Mouse (Mus musculus) intestine, embryonic 15.5 days (tissue): ENCODE measurements around the gene Pdzd8. TPM values are rescaled to one million over a fixed set of nuclear protein-coding genes. Genes with fewer than 3 reads are reported as not detected.

ENCODE experiments used
- ATAC-seq: fragments of 200-750 bp; cut with Nextera tagmentation; 2 replicates; pipeline ENCODE4 v1.8.0; 2017; ENCODE audit warnings: moderate TSS enrichment, moderate library complexity
- H3K27ac ChIP-seq: fragments of 300-500 bp; sonication (generic); 2 replicates; pipeline ENCODE4 v1.5.1; 2015; ENCODE audit warnings: mild to moderate bottlenecking, inconsistent platforms
- H3K27me3 ChIP-seq: fragments of 300-500 bp; sonication (generic); replicated peaks from 2 replicates; pipeline ENCODE4 v1.6.1; 2015; ENCODE audit warnings: inconsistent platforms
- H3K36me3 ChIP-seq: fragments of 300-500 bp; sonication (generic); 2 replicates; pipeline ENCODE4 v1.6.1; 2015; ENCODE audit warnings: inconsistent platforms
- H3K4me1 ChIP-seq: fragments of 300-500 bp; sonication (generic); replicated peaks from 2 replicates; pipeline ENCODE4 v1.6.1; 2015; ENCODE audit warnings: inconsistent platforms
- H3K4me2 ChIP-seq: fragments of 300-500 bp; sonication (generic); replicated peaks from 2 replicates; pipeline ENCODE4 v1.6.1; 2015; ENCODE audit warnings: mild to moderate bottlenecking, inconsistent platforms
- H3K4me3 ChIP-seq: fragments of 300-500 bp; sonication (generic); replicated peaks from 2 replicates; pipeline ENCODE4 v1.5.1; 2015; ENCODE audit warnings: inconsistent platforms
- H3K9ac ChIP-seq: fragments of 300-500 bp; sonication (generic); 2 replicates; pipeline ENCODE4 v1.6.1; 2015; ENCODE audit warnings: inconsistent platforms
- H3K9me3 ChIP-seq: fragments of 300-500 bp; sonication (generic); 2 replicates; pipeline ENCODE4 v1.6.1; 2016; ENCODE audit warnings: inconsistent platforms
- WGBS: fragments of 180-500 bp; shearing (Covaris S2); methylation state at CpG from one replicate; pipeline ENCODE4 v1.1.7; 2015; 5-methylcytosine and 5-hydroxymethylcytosine counted together
- polyA plus RNA-seq: library from polyadenylated mRNA; unstranded; fragments of >200 nt; fragmentation: Nextera tagmentation; extraction: Ambion mirVana; gene quantifications from 2 replicates; pipeline ENCODE4 v1.2.1, GENCODE M21; 2015

The Pdzd8 gene
- polyA plus RNA-seq, 1 experiment from 2014 or later, result 10.1 TPM

DNA sequence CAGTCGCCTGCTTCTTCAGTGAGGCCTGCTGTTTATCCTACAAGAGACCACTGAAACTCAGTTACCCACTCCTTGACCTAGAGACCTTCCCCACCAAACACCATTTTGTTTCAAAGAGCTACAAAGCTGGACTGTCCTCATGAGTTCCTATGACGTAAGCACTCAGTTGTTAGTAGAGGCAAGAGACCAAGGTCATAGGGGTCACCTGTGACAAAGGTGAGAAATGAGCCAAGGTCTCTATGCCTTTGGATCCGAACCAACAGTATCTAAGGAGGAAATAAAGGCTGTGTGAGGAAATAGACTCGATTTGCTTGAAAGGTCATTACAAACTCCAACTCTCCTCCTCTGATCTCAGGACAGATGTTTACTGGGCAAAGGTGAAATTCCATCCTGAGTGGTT lies 25.4 kb upstream of the Pdzd8 start:
- Histone ChIP-seq H3K4me2 (no peak overlapping the region), H3K9me3 (no peaks in the 10 kb centered on the region), H3K9ac (no peak overlapping the region), H3K36me3 (no peaks in the 10 kb centered on the region), H3K27ac (no peak overlapping the region), H3K27me3 (no peaks in the 10 kb centered on the region), H3K4me1 (0 out of 2 replicates have a peak, but pooled peaks cover 3% of the 10 kb centered on the region), H3K4me3 (no peak overlapping the region)
- 66% methylated on average over 4 of the region's 4 CpGs for WGBS
- ATAC-seq, result no peak

DNA sequence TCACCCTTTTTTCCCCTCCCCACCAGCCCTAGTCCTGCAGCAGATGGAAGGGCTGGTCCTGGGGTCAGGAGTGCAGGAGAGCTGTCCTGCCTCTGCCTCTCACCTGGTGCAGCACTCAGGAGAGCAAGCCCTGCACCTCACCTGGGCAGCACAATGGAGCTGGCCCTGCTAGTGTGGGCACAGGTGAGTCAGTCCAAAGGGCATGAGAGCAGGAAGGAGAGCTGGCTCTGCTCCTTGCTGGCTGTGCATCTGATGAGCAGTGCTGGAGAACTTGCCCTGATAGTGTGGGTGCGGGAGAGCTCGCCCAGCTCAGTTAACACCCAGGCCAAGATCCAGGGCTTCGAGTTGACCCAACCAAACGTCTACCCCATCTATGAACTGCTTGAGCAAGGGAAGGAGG lies 22.3 kb upstream of the Pdzd8 start:
- Histone ChIP-seq H3K36me3 (no peaks in the 10 kb centered on the region), H3K4me1 (0 out of 2 replicates have a peak, but pooled peaks cover 3% of the 10 kb centered on the region), H3K9me3 (no peaks in the 10 kb centered on the region), H3K27me3 (no peaks in the 10 kb centered on the region), H3K4me2 (no peak overlapping the region), H3K4me3 (no peak overlapping the region), H3K9ac (no peak overlapping the region), H3K27ac (peak overlapping the region; percentile 18; the same call in 1 of the 2 replicates)
- WGBS, result 62% methylated on average over 4 of the region's 4 CpGs
- ATAC-seq, result peak; percentile 85

GRCm38 (mm10) chr19:59366724-59367123 lies 21.1 kb upstream of the Pdzd8 start:
- no peaks in the 10 kb centered on the region for H3K9me3 ChIP-seq
- ATAC-seq, result peak; percentile 86
- H3K4me2 ChIP-seq, result no peak overlapping the region
- H3K4me1 ChIP-seq, result 0 out of 2 replicates have a peak, but pooled peaks cover 3% of the 10 kb centered on the region
- H3K27me3 ChIP-seq, result no peaks in the 10 kb centered on the region
- no peak overlapping the region; the same call in 1 of the 2 replicates for H3K27ac ChIP-seq
- no peak overlapping the region for H3K9ac ChIP-seq
- H3K36me3 ChIP-seq, result no peaks in the 10 kb centered on the region
- no peak overlapping the region for H3K4me3 ChIP-seq
- WGBS, result 48% methylated on average over 3 of the region's 3 CpGs

- ATAC-seq, result no peak
- 83% methylated on average over 3 of the region's 3 CpGs for WGBS
Observed at GRCm38 (mm10) chr19:59363666-59364065, 18.1 kb upstream of the Pdzd8 start.

GRCm38 (mm10) chr19:59362646-59363045 lies 17.1 kb upstream of the Pdzd8 start:
- Histone ChIP-seq H3K9ac (no peak overlapping the region), H3K4me3 (no peak overlapping the region), H3K36me3 (no peaks in the 10 kb centered on the region), H3K27me3 (no peaks in the 10 kb centered on the region), H3K4me1 (0 out of 2 replicates have a peak, but pooled peaks cover 1% of the 10 kb centered on the region), H3K27ac (no peak overlapping the region), H3K4me2 (no peak overlapping the region), H3K9me3 (no peaks in the 10 kb centered on the region)
- no peak for ATAC-seq
- 63% methylated on average over 6 of the region's 6 CpGs for WGBS

More at GRCm38 (mm10) chr19:59363666-59364065, 18.1 kb upstream of the Pdzd8 start:
- H3K36me3 ChIP-seq, result no peaks in the 10 kb centered on the region
- H3K27me3 ChIP-seq, result no peaks in the 10 kb centered on the region
- H3K4me3 ChIP-seq, result no peak overlapping the region
- H3K4me1 ChIP-seq, result 0 out of 2 replicates have a peak, but pooled peaks cover 3% of the 10 kb centered on the region
- no peak overlapping the region for H3K27ac ChIP-seq
- no peak overlapping the region for H3K4me2 ChIP-seq
- H3K9me3 ChIP-seq, result no peaks in the 10 kb centered on the region
- no peak overlapping the region for H3K9ac ChIP-seq

DNA sequence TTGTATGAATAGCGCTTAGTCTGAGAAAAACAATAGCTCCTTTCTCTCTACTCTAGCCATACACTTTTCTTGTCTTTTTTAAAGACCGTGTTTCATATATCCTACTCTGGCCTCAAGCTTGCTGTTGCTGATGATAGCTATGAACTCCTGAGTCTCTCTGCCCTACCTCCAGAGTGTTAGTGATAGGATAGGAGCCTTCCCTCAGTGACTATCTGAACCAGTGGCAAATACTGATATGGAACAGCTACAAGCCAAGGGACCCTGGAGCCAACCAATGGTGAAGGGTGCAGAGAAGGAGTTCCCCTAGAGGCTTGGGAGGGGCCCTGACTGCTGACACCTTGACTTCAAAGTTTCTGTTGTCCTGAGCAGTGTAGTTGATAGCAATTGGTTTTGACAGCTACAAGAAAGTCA lies 14.9 kb upstream of the Pdzd8 start:
- Histone ChIP-seq H3K9ac (no peak overlapping the region), H3K36me3 (no peaks in the 10 kb centered on the region), H3K9me3 (no peaks in the 10 kb centered on the region), H3K4me1 (no peaks in the 10 kb centered on the region), H3K4me2 (no peak overlapping the region), H3K27me3 (no peaks in the 10 kb centered on the region), H3K4me3 (no peak overlapping the region), H3K27ac (no peak overlapping the region)
- 70% methylated on average over 2 of the region's 2 CpGs for WGBS
- ATAC-seq, result peak; percentile 73; the same call in 1 of the 2 replicates

GRCm38 (mm10) chr19:59359202-59359601 lies 13.6 kb upstream of the Pdzd8 start:
- no peak for ATAC-seq
- H3K4me1 ChIP-seq, result no peaks in the 10 kb centered on the region
- 37% methylated on average over 4 of the region's 4 CpGs for WGBS

DNA sequence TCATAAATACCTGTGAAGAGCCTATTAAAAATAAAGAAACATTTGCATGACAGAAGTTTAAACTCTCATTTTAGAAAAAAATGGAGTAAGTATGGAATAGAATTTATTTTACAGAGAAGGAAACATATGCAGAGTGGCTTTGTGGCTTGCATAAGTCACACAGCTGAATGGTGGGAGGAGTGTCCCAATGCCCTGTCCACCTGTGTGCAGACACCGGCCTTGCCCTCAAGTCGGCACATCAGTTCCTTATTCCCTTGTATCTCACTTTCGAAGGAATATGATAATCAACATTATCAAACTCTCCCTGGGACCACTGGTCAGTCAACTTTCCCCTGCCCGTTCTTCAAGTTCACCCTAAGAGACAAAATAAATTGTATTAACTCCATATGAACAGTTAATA lies 12.3 kb upstream of the Pdzd8 start:
- no peak overlapping the region for H3K9ac ChIP-seq
- no peak for ATAC-seq
- 78% methylated on average over 4 of the region's 4 CpGs for WGBS

More at GRCm38 (mm10) chr19:59359202-59359601, 13.6 kb upstream of the Pdzd8 start:
- Histone ChIP-seq H3K36me3 (no peaks in the 10 kb centered on the region), H3K27ac (no peak overlapping the region), H3K4me2 (no peak overlapping the region), H3K4me3 (no peak overlapping the region), H3K9ac (no peak overlapping the region), H3K27me3 (no peaks in the 10 kb centered on the region), H3K9me3 (no peaks in the 10 kb centered on the region)

DNA sequence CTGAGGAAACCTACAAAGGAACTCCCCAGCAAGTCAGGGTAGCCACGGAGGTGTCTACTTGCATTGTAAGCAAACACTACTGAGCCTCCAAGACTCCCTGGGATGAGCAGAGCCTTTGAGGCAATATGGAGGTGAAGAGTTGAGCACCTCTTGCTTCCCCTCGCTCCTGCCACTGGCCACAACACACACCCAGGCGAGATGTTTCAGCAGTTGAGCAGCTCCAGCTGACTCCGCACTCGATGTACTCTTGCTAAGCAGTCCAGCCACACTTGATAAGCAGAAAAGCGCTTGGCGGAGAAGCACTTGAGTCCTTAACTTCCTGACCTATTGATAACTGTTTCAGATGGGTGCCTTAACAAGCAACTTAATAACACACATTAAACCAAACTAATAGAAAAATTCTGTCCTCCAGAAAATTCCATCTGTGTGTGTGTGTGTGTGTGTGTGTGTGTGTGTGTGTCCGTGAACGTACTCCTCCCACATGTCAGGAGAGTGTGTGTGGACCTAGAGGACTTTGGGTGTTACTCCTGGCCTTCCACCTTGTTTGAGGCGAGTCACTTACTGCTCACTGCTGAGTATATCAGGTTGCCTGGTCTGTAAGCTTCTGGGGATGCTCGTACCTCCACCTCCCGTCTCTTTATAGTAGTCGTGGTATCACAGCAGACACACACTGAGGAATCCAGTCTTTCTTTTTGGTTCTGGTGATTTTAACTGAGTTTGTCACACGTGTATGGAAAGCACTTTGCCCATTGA lies 11.4 kb upstream of the Pdzd8 start:
- no peak overlapping the region for H3K27ac ChIP-seq
- no peaks in the 10 kb centered on the region for H3K27me3 ChIP-seq
- WGBS, result 69% methylated on average over 14 of the region's 14 CpGs
- H3K4me3 ChIP-seq, result no peak overlapping the region
- H3K4me1 ChIP-seq, result no peaks in the 10 kb centered on the region
- no peak overlapping the region for H3K9ac ChIP-seq
- no peaks in the 10 kb centered on the region for H3K36me3 ChIP-seq
- no peaks in the 10 kb centered on the region for H3K9me3 ChIP-seq
- no peak for ATAC-seq
- H3K4me2 ChIP-seq, result no peak overlapping the region

More for the DNA sequence above, 12.3 kb upstream of the Pdzd8 start:
- Histone ChIP-seq H3K9me3 (no peaks in the 10 kb centered on the region), H3K36me3 (no peaks in the 10 kb centered on the region), H3K27me3 (no peaks in the 10 kb centered on the region), H3K4me2 (no peak overlapping the region), H3K4me1 (no peaks in the 10 kb centered on the region), H3K4me3 (no peak overlapping the region), H3K27ac (no peak overlapping the region)

GRCm38 (mm10) chr19:59356388-59356787 lies 10.8 kb upstream of the Pdzd8 start:
- no peak overlapping the region for H3K27ac ChIP-seq
- H3K4me1 ChIP-seq, result no peaks in the 10 kb centered on the region
- H3K4me2 ChIP-seq, result no peak overlapping the region
- 64% methylated on average over 3 of the region's 3 CpGs for WGBS
- no peak overlapping the region for H3K9ac ChIP-seq
- H3K36me3 ChIP-seq, result no peaks in the 10 kb centered on the region
- no peaks in the 10 kb centered on the region for H3K9me3 ChIP-seq
- no peaks in the 10 kb centered on the region for H3K27me3 ChIP-seq
- no peak for ATAC-seq
- H3K4me3 ChIP-seq, result no peak overlapping the region

DNA sequence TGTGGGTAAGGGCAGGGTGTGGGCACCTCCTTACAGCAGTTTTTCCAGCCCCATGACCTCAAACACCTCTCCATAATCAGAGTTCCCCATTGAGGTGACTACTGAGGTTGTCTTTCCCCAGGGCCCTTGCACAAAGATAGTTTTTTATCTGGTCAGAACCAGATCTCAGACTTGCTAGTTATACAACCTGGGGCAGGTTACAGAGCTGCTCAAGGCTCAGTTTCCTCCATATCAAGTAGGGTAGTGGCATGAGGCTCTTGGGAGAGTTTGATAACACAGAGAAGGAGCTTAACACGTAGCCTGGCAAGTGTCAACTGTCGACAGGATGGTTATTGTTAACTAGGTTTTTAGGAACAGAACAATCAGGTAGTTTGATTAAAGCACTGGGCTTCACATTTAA lies 9.3 kb upstream of the Pdzd8 start:
- Histone ChIP-seq H3K4me3 (no peak overlapping the region), H3K9ac (no peak overlapping the region), H3K27me3 (no peaks in the 10 kb centered on the region), H3K36me3 (no peaks in the 10 kb centered on the region), H3K27ac (no peak overlapping the region), H3K4me1 (no peaks in the 10 kb centered on the region), H3K9me3 (no peaks in the 10 kb centered on the region), H3K4me2 (no peak overlapping the region)
- no peak for ATAC-seq
- WGBS, result 33% methylated on average over 2 of the region's 2 CpGs

- Histone ChIP-seq H3K4me2 (no peak overlapping the region), H3K4me1 (no peaks in the 10 kb centered on the region), H3K27me3 (no peaks in the 10 kb centered on the region), H3K27ac (no peak overlapping the region), H3K9ac (no peak overlapping the region), H3K9me3 (no peaks in the 10 kb centered on the region), H3K4me3 (no peak overlapping the region), H3K36me3 (no peaks in the 10 kb centered on the region)
- 52% methylated on average over 3 of the region's 3 CpGs for WGBS
- ATAC-seq, result no peak
Observed at GRCm38 (mm10) chr19:59352760-59353159, 7.2 kb upstream of the Pdzd8 start.
